Mouse (Mus musculus): ENCODE measurements around the gene Olfr642.

GRCm38 (mm10) chr7:104035145-104035544 is 17.3 kb downstream of the Olfr642 start, which contains the start of gene Olfr641:
- no peak for TF ChIP-seq GATA1 (IDR thresholded peaks at IDR 0.05; ENCODE audit: borderline replicate concordance, low read length)
- no peak for TF ChIP-seq FLI1 (IDR thresholded peaks at IDR 0.05; ENCODE audit: low read length)
